Mouse (Mus musculus) spleen, adult 12 weeks (tissue): ENCODE measurements around the gene Chst15.

Source experiments
- DNase-seq: peaks from one replicate; pipeline ENCODE4 v3.0.0; 2022; ENCODE audit warnings: low spot score

Chst15 gene

DNA sequence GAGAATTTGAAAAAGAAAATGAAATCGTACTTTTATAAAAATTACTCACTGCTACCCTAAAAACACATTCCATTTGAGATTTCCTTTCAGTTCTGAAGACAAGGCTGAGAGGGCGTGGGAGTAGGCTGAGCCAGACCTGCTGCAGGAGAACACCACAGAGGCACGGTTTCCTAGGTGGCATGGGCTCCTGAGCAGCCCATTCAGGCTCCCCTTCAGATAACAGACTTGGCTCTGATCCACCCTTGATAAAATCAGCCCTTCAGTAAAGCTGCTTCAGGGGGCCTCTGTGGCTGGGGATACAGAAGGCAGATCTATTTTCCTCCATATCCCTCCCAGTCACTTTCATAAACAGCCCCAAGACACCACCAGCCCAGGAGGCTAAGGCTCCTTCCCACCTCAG, 19.8 kb upstream of the Chst15 start:
- no peak for DNase-seq

DNA sequence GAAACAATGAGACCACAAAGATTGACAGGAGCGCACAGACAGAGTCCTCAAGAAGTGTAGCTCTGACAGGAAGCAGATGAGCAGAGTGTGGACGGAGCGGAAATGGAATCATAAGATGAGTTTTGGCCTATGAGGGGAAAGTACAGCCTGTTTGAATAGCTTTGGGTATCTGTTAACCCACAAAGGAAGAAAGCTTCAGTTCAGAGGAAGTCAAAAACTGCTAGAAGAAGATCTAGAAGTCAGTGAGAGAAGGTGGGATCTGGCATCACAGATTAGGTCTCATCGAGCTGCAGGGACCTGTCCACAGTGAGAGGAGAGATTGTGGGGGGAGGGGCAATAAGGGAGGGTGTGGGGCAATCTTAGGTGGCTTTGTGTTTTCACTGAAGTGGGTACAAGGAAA, 18.3 kb upstream of the Chst15 start:
- DNase-seq, result no peak

DNA sequence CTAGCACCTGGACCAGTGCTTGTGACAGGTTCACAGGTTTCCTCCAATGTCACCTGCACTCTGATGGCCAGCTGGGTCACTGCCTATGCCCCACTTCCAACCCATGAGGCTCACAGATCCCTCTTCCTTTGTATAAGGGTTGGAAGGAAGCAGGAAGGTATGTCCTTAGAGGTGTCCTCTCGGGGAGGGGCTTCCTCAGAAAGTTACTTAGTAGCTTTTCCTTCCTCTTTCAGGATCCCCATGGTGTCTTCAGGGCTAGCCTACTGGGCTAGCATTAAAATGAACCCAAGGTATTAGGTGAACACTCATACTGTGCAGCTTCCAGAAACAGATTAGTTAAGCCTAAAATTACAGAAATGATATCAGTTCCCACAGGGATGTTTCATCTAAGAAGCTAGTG, 16.1 kb upstream of the Chst15 start:
- no peak for DNase-seq

DNA sequence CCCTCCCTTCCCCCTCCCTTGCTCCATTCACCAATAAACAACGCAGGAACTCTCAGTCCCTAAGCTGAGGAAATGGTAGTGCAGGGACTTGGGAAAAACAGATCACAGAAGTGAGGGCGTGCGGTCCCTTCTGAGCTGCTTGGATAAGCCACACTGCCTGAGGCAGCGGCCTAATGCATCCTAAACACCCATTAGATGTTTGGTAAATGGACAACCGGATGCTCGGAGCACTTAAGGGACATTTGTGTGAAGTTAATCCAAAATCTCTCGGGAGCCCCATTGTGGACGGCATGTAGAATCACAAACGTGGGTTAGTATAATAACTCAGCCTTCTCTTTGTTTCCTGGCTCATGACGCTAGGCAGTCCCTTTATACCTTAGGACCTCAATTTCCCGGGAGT, 15.1 kb upstream of the Chst15 start:
- no peak for DNase-seq

DNA sequence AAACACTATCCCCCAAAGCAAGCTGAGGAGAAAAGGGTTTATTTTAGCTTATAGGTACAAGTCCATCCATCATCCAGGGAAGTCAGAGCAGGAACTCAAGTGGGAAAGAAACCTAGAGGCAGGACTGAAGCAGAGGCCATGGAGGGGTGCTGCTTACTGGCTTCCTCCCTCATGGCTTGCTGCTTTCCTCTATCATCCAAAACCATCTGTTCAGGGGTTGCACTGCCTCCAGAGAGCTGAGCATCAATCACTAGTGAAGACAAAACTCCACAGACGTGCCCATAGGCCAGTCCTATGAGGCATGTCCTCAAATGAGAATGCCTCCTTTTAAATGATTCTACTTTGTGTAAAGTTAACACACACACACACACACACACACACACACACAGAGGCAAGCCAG, 13.2 kb upstream of the Chst15 start:
- no peak for DNase-seq

DNA sequence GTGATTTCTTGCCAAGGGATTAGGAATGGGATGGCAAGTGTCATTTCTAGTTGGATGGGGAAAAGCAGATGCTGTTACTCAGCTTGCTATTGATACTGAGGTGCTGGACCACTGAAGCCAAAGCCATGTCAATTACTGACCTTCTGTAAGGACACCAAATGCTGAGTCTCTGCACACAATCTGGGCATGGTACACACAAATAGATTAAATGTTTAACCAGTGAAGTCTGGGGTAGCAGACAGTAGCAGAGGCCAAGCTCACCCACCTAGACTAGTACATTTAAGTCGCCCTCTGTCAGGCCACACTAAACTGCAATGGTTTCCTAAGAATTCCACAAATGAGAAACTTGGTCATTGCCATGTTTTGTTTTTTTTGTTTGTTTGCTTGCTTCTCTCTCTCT, 11.6 kb upstream of the Chst15 start:
- DNase-seq, result no peak

DNA sequence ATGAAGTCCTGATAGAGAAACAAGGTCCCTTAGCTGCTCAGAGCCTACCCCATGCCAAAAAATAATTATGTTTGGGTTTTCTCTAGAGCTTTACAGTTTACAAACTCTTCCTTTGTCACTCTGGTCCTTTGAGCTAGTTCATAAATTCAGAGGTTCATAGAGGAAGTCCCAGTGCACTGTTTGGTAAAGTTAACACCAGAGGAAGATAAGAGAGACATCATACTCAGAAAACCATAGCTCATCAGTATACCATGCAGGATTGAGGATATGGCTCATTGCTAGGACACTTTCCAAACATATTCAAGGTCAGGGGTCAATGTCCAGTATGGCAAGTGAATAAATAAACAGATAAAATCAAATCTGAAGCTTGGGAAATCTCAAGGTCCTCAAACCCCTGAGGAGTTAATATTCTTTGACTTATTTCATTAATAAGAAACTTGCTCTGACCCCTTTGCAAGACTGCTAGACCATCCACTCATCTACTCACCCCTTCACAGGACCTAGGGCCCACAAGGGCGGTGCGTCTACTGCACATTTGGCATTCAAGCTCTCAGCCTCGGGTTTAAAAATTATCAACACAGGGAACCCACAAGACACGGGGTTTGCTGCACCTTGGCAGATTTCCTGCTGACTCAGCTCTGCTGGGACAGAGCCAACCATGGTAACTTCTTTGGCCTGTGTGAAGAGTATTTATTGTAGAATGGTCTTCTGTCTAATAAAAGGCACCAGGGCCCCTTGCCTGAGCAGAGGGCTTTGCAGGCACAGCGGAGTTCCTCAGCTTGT, 8.7 kb upstream of the Chst15 start:
- no peak for DNase-seq

DNA sequence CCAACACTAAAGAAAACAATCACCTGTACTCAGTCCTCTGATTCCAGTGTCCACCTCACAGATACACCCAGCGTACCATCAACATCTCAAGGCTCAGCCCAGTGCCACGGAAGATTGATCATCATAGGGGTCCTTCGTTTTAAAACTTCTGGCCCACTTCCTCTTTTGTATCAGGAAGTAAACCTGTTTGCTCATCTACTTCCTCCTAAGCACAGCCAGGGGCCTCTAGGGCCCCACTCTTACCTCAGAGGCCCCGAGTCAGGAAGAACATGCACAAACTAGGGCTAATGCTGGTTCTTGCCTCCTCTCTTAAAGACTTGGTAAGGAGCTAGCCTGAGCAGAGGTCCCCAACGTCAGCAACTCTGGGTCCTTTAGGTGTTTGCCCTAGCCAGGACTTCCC, 6.4 kb upstream of the Chst15 start:
- DNase-seq, result peak; percentile 15

DNA sequence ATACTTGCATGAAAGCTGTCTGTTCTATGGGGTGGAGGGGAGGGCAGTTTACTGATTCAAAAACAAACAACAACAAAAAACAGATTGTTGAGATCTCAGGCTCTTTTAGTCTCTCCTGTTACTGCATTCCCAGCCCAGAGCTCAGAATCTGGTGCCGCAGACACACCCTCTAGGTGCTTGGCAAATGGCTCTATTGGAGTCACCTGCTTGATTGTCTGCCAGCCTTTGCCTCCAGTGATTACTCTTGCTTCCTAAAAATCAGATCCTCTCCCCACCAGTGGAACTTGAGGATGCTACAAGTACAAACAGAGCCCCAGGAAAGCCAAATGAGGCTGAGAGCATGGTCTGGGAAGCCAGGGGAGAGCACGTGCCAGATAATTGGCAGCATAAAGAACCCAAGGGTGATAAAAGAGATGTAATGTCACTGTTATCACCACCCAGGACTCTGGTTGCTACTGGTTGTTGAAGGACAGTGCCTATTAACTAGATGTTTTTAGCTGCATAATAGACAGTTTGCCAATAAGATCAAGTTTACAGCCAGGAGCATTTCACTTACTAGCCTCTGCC, 4.4 kb upstream of the Chst15 start:
- DNase-seq, result no peak

DNA sequence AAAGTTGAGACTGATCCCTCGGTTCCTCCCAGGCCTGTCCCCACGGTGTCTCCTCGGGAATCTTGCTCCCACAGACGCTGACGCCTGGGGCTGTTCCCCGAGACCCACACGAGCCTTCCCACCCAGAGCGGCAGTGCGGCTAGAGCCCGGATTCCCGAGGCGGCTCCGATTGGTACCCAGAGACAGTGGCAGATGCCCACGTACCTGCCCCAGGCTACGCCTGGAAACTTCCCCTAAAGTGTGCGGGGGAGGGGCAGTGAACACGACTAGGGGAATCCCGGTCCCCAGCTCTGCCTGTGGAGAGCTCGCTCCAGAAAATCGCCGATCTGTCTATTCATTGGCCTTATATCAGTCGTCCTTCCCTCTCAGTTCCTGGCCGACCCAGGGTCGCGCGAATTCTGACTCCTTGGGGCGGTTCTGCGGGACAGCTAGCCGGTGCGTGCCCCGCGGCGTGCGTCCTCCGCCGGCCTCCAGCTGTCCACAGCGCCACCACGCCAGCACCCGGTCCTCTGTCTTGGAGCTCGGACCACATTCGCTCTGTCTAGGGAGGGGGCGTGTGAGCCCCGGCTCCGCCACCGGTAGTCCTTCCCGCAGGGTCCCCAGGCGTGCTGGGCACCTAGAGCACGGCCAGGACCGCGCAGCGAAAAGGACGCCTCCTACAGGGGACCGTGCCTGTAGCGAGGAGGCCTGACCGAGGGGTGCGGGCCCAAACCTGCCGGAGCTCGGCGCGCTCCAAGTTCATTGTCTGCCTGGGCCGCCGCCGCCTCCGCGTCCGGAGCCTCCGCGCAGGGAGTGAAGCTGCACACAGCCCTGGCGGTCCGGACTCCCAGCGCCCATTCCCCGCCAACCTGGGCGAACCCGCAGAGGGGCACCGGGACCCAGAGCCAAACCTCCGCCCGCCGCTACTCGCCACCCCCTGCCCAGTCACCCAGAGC, 660 bp downstream of the Chst15 start:
- DNase-seq, result peak; percentile 47

DNA sequence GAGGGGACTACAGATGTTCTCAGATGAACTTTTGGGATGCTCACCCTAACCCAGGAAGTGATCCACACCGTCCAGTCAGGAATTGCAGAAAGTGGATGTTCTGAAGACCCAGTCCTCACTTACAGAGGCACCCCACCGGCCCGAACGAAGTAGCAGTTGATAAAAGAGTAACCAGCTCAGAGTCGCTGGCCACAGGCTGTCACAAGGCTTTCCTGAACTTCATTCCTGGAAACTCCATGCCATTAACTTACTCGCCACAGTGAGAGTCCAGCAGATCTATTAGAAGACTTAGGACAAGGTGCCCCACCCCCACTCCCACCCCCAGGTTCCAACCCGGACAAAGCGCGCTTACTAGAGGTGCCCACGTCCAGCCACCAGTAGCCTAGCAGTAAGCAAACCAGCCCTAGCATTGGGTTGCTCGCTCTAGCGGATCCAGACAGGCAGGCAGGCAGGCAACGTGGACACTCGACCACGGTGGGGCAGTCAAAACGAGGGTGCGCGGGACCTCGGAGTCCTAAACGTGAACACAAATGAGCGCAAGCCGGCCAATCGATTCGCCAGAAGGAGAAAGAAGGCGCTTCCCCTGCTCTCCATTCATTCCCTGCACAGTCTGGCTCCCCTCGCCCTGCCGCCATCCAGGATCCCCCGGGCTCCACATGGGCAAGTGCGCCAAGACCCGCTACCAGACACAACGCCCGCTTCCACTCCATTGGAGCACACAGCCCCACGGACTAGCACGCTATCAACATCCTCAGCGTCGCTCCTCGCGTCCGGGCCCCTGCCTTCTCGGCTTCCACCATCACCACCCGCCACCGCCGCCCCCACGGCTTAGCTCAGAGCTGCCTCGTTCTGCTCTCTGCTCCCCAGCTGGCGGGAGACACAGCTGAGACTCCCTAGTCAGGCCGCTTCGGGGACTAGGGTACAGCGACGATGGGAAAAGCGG, 1.6 kb downstream of the Chst15 start:
- peak; percentile 37 for DNase-seq

DNA sequence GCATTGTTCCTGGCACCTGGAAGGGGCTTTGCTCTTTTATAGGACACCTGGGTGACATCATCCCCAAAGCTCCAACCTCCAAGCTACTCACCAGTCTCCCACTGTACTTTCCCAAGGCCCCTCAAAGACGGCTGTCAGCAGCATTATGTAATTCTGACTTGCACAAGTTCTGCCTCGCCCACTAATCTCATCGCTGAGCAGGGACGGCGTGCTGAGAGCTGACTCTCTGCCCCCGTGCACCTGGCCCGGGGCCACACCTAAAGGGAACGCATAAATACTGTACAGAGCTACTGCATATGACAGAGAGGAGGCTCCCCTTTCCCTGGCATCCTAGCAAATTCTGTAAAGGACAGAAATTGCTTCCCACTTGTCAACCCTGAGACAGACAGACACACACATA, 4.6 kb downstream of the Chst15 start:
- no peak for DNase-seq

DNA sequence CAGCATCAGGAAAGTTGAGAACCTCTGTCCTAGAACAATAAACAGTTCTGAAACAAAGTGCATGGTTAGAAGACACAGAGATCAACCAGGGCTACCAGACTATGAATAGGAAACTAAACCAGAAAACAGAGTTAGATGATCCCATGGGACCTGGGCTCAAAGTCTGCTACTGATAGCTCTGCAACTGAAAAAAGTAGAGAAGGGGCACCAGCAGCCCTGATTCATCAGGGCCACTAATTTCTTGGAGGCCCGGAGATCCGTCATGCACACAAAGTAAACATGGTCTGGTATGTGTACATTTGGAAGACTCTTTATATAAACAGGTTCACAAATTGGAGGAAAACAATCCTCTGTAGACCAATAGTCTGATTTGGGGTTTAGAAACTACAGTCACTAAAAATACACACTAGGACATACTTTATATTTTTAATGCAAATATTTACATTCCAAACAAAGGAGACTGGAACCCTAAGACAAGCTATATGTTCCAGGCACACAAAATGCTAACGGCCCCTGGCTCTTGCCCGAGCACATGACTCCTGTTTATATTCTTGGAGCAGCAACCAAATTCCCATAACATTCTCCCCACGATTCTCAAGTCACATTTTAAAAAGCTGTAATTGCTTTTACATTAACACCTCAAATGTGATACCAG, 8.4 kb downstream of the Chst15 start:
- no peak for DNase-seq

DNA sequence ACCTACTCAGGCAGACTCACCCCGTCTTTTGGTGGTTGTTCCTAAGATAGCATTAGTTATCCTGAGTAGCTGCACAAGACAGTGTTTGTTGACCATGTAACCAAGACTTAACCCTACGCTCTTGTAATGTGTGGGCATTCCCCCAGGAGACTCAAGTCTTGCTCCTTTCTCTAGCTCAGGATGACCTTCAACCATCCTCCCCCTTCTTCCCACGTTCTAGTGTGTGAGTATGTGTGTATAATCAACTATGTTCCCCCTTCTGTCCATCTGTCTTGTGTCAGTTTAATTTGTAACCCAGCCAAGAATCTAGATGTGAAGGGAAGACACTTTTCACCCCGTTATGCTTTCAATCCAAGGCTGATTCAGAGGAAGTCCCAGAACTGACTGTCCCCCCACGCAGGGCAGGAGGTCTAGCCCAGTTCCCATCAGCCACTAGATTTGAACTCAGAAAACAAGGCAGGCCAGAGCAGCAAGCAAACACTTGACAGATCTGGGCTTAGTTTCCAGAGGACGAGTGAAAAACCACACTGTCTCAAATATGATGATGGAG, 9.2 kb downstream of the Chst15 start:
- DNase-seq, result no peak

DNA sequence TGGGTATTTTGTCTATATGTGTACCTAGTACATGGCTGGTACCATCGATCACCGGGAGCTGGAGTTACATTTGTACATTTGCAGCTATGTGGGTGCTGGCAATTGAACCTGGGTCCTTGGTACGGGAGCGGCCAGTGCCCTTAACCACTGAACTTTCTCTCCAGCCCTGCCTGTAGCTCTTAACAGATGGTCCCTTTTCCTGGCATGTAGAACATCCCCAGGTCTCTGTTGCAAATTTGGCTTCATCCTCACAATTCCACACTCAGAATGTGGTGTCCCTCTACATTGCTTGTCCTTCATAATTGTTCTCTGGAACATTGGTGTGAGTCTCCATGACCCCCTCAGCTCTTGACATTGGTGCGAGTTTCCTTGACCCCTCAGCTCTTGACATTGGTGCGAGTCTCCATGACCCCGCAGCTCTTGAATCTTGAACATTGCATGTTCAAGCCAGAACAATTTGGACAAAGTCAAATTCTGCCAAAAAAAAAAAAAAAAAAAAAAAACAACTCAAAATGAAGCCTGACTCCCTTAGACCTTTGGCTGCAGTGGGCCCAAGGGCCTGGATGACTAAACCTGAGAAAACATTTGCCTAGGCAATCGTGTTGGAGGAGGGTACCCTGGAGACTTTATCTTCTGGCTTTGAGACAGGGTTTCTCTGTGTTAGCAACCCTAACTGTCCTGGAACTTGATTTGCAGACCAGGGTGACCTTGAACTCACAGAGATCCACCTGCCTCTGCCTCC, 10.2 kb downstream of the Chst15 start:
- DNase-seq, result no peak

DNA sequence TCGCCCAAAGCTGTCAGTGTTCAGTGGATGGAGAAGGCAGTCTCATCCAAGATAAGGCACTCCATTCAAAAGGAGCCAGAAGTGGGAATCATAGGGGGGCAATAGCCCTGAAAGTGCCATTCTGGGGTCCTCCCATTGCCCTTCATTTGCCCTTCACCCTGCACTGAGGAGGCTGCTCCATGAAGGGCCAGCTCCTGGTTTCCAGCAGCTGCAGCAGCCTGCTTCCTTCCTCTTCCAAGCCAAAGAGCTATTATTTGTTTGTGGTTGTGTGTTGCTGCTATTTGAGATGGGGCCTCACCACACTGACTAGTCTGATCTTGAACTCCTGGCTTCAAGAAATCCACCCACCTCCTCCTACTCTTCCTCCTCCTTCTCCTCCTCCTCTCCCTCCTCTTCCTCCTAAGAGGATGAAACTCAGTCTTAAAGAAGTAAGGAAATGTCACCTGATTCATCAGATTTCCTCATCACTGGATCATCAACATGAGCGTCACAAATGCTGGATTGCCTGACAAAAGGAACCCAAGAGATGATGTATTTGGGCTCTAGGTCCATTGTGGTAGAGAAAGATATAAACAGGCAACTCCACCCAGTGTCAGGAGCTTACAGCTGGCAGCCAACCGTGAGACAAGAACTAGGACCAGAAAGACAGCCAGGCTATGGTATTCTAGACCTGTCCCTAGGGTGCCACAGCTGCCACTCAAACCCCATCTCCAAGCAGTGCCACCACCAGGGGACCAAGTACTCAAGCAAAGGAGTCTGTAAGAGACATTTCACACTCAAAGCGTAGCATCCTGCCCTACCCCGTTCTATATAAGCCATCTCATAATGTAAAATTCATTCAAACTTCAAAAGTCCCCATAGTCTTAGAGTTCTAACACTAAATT, 11.3 kb downstream of the Chst15 start:
- no peak for DNase-seq

DNA sequence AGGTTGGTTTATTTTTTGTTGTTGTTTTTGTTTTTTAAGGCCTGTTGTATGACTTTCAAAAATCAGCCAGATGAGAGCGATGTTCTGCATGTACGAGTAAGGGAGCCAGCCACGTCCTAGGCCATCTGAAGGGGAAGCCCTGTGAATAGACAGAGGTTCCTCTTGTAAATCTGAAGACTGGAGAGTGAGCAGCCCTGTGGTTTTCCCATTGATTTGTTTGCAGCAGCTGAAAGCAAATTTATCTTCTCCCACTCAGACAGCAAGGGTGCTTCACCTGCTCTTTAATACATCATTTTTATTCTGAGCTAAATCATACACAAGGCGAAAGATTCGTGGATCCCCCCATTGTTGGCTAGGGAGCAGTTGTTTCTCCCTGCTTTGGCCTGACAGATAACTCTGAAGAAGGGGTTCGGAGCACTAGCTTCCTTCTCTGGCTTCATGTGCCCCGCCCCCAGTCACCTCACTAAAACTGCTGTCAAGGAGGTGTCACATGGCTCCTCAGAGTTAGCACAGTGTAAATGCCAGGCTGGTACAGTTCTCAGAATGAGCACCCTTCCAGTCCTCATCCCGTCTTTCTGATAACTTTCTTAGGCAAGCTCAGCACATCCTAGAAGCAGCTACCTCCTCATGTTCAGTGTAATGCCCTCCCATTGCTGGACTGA, 12.5 kb downstream of the Chst15 start:
- DNase-seq, result no peak

DNA sequence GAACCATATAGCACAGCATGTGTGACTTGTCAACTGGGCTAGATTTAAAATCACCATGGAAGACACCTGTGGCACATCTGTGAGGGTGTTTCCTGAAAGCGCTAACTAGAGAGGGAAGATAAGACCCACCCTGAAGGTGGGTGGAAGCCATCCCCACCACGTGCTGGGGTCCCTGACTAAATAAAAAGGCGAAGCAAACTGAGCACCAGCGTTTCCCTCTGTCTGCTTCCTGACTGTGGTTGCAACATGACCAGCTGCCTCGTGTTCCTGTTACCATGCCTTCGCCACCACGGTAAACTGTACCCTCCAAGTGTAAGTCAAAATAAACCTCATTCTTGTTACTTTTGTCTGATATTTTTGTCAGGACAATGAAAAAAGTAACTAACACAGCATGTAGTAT, 13.0 kb downstream of the Chst15 start:
- DNase-seq, result no peak
